Mouse (Mus musculus): ENCODE measurements around the gene Nfia. TPM values are rescaled to one million over a fixed set of nuclear protein-coding genes. Genes with fewer than 3 reads are reported as not detected.

Gene Nfia
- total RNA-seq, 2 experiments from 2014 or later = 109 to 132 TPM

DNA sequence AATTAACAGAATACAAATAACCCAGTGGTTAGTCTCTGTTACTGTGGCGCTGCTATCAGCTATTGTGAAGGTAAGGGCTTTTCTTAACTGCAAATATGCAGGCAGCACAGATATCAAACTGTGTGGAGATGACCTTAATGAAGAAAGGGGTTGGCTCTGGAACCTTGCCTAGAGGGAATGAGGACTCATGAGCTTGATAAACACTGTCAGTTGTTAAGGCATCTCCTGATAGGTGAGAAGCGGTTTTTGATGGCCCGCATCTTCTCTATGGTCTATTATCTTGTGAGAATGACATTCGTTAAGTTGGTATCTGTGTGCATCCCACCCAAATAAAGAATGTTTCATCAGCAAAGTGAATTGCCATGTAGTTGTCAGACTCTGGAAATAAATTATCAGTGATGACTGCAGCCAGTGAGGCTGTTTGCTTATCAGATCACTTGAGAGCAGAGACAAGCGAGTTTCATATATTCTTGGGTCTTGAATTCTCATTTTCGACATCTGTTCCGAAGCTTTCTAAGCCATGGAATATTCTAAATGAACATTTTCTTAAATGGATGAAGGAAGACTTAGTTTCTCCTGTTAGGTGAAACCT, 37.9 kb downstream of the Nfia start:
- DNase-seq (ENCODE audit: low spot score in 2 of 2) = no peak

DNA sequence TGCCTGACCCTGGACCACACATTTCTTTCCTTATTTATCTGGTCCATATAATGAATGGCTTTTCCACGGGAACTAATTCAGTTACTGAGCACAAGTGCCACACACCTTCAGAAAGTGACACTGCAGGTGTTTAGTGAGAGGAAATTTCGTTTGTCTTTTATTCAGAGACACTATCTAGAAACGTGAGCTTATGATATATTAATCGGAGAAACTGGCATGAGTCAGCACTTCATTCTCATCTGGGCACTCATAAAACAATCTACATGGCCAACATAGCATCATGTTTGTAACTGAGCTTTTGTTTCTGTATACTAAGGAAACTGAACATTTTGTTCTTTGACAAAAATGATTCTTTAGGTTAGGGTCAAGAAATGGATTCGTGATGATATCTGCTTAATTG, 40.5 kb downstream of the Nfia start:
- no peak for DNase-seq (ENCODE audit: low spot score in 2 of 2)

DNA sequence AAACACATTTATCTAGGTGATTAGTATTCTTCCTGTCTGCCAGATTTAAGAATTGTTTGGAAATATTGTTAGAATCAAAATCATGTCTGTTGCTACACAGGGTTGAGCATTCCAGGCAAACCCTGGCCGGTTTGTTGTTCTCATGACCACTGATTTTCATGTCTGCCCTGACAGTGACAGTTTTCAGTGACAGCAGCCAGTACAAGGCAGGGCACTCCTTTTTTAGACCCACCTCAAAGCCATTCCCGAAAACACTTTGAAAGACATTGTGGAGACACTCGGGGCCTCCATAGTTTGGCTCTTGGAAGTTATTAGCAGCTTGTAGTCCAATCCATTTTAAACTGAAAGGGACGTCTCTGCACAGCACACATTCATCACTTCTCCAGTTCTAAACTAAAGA, 41.5 kb downstream of the Nfia start:
- DNase-seq (ENCODE audit: low spot score in 2 of 2) = no peak

DNA sequence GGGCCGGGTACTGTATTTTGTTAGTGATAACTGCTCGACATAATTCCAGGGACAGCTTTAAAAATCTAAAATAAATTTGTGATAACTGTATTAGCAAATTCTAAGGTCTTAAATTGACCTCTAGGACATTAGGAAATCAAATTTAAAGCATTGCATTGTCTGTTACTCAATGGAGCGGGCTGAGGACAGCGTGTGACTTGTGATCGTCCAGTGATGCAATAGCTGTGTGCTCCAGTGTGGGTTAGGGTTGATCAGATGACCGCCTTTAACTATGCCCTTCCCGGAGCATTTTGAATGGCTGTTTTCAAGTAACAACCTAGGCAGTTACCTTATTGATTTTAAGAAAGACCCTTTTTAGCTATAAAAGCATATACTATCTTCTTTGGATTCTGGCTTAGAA, 42.0 kb downstream of the Nfia start:
- no peak for DNase-seq (ENCODE audit: low spot score in 2 of 2)

DNA sequence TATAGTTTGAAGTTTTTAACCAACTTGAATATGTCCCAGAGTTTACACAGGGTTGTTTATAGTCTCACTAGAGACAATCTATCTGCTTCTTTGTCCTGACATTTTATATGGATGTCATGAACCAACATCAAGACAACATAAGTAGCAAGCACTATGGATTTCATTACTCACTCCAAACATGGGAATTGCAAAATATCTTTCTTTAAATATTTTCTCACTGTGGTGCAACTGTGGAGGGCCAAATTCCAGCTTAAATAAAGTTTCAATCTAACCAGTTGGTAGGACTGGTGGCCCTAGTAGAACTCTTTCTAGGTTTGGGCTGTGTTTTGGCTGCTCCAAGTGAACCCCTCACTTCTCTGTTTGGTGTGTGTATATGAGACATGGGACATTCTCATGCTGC, 43.5 kb downstream of the Nfia start:
- DNase-seq (ENCODE audit: low spot score in 2 of 2) = no peak

DNA sequence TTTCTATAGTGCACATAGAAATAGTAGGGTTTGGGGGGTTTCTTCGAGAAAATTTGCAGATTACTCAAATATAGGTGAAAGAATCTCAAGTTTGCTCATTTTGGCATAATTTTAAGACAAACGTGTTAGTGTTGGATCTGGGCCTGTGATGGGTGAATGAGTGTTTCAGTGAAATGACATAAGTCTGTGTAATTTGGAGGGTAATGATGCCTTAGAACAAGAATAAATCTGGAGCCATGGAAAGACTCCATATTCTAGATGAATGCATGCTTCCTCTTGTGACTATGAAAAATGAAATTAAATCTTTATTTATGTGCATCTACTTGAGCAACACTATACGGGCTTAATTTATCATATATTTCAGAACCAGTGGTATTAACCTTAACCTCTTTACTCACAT, 44.2 kb downstream of the Nfia start:
- no peak for DNase-seq (ENCODE audit: low spot score in 2 of 2)

DNA sequence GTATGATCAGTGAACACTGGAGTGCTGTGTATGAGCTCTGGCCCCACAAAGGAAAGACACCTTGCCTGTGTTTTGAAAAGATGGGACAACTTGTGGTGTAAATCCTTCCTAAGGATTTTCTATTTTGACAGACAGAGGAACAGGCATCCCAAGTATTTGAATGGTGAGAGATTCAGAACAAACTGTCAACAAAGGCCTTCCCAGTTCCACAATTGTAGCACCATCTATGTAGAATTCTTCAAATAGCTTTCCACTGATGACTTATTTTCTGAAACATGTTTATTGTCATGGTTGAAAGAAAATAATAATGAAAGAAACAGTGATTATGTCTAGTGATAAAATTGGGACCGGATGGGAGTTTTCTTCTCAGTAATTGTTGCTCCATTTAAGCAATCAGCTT, 45.2 kb downstream of the Nfia start:
- DNase-seq (ENCODE audit: low spot score in 2 of 2) = no peak

DNA sequence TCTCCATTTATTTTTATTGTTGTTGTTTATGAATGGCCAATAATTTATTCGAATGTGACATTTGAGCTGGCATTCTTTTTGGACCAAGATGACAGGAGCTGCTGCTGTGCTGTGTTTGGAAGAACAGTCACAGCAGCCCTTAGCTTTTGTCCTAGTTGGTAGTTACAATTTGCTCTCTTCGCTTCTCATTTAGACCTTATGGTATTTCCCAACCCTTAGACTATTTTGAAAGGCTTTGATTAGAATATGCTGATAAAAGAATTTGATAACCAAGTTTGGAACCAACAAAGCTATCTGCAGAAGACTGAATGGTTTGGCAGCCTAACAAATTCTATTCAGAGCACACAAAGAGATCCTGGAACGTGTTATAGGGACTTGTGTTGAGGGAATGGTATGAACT, 46.0 kb downstream of the Nfia start:
- DNase-seq (ENCODE audit: low spot score in 2 of 2) = no peak

DNA sequence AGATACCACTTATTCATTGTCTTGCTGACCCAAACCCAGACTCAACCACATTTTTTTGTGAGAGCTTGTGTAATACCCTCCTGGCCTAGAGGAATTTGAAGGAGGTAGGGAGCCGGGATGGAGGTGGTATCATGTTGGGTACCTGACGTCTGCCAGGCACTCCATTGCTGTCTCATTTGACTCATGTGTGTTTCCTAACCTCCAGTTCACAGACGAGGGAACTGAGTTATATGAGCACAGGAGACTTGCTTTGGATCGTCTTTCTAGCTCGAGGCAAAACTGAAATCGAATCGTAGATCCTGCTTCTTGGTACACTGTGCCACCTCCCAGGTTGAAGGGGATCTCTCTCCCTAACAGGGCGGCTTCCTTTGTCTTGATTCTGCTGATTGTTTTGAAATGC, 46.6 kb downstream of the Nfia start:
- DNase-seq (ENCODE audit: low spot score in 2 of 2) = no peak

DNA sequence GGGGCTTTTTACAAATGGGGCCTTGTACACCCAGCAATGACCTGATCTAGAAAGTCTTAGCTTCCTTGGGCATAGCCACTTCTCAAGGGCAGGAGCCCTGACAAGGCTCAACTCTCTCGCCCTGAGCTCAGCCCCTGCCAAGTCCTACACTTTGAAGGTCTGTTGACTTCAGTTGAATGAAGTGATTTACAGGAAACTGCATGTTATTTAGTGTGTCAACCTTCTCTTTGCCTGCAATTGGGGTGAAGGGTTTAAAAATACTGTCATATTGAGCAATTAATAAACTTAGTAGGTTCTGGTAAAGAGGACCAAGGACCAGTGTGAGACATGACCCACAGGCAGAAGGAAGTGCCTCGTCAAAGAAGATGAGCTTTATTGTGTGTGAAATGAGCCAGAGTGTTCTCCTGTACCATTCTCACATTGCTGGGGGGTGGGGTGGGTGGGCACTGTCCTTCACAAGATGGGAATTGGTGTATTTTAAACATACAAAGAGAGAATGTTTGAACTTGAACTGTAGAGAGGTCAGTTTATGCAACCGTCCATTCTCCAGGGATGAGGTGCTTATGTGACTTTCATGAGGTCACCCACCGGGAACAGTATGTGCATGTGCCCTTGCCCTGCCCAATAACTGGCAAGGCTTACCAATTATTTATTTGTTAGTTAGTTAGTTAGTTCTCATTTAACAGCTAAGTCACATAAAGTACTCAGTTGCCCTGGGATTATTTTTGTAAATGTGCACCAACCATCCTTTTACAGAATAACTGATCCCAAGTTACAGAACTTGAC, 48.1 kb downstream of the Nfia start:
- no peak for DNase-seq (ENCODE audit: low spot score in 2 of 2)

DNA sequence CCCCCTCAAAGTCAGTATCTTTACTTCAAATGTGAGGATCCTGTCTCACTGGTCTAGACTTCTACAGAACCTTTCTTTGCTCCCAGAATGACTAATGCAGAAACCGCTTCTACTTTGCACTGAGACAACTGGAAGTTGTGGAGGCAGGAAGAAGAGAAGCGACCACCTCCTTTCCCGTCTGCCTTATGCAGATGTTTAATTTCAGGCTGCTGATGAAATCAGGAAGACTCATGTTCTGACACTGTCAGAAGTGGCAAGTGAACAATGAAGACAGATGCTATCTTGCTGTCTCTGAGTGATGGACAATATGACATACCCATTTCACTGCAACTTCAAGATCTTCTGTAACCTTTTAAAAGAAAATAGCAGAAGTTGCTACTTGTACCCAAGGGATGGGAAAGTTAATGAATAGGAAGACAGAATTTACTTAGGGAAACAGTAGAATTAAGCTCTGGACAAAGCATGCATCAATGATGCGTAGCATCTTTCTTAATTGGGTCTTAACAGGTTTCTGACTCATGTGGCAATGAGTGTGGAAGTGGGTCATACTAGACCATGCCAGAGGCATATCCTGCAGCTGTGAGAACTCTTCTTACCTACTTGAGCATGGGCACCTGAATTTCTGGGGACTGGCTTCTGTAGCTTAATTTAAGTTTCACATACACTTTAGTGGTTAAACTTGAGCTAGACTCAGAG, 49.2 kb downstream of the Nfia start:
- DNase-seq (ENCODE audit: low spot score in 2 of 2) = no peak

DNA sequence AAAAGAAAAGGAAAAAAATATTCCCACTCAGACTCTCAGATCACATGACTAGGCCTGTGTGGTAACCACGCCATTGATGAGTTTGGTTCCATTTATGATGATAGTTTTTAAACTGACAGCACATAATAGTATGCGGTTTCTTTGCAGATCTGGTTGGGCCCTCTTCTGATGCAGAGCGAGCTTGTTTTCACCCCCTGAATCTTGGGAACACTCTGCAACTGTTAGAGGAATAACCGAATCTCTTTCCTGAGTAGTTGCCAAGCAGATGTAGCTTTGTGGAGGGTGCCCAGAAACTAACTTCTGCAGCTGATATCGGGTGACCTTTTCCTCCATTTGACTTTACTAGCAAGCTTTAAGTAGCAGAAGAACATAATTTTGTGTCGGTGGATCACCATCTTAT, 51.0 kb downstream of the Nfia start:
- no peak for DNase-seq (ENCODE audit: low spot score in 2 of 2)

DNA sequence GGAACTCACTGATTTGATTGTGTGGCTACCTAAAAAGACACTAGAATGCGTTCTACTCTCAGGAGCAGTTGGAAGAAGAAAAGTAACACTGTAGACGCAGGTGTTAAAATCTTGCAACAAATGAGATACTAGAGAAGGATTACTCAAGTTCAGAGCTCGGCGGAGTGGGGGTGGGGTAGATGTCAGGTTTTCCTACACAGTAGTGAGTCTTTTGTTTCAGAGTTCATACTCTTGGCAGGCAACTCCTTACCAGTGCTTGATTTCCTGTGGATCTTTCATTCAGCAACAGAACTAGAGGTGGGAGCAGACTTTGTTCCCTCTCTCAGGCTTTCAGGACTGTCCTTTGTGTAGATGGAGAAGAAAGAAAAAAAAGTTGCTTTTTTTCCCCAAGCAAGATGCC, 51.9 kb downstream of the Nfia start:
- no peak for DNase-seq (ENCODE audit: low spot score in 2 of 2)

DNA sequence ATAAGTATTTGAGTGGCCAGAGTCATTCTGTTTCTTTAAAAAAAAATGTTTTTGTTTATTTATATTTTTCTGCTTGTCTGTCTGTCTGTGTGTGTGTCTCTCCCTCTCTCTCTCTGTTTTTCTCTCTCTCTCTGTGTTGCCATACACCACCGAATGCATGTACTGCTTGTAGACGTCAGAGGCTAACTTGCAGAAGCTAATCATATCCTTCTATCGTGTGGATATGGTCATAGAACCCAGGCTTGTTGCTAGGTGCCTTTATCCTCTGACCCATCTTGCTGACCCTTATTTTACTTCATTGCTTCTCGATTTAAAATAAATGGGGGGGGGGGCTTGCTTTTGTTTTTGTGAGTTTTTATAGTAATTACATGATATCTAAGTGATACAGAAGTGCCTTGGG, 52.9 kb downstream of the Nfia start:
- no peak for DNase-seq (ENCODE audit: low spot score in 2 of 2)

DNA sequence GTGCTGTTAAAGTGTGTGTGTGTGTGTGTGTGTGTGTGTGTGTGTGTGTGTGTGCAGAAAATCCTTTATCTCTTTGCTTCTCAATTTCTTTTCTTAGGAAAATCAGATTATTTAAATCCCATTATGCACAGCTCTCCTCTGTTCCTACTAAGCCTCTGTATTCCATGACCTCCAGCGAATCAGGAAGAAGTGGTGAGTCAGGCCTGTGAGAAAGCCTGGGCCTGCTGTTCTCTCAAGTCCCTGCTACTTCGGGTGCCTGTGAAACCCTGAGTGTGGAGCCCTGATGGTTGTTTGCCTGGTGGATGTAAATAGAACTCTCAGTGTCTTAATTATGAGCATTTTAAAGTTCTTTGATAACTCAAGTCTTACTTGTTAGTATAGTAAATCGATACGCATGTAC, 53.3 kb downstream of the Nfia start:
- DNase-seq (ENCODE audit: low spot score in 2 of 2) = no peak

DNA sequence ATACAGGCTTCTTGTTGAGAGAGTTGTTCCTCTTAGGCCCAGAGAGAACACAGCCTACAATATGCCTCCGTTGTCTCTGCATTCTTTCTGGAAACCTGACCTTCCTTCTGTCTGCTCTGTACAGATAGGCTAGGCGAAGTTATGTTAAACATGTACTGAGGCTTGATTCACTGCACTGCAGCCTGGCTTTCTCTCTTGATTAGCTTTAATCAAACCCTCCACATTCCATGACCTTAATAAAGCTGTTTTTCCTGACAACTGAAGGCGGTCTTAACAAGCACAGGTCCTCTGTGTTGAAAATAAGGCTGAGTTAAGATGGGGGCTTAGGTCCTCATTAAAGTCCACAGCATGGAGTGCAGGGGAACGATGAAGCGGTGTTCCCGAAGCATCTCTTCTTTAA, 54.6 kb downstream of the Nfia start:
- no peak for DNase-seq (ENCODE audit: low spot score in 2 of 2)

DNA sequence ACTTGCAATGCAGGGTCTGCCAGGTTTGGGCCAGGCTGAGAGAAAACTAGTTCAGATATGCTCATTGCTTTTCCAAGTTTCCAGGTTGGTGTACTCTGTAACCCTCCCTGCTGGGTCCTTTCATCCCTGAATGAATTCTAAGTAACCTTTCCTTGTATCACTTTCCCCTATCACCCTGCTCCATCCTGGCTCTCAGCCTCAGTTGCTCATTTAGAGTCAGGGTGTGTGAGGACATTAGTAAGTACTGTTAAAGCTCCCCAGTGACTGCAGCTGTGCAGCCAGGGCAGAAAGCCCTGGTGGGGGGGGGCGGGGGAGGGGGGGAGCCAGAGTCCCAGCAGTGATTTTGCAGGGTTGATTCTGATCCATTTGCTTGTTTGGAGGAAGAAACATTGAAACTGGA, 56.0 kb downstream of the Nfia start:
- no peak for DNase-seq (ENCODE audit: low spot score in 2 of 2)

DNA sequence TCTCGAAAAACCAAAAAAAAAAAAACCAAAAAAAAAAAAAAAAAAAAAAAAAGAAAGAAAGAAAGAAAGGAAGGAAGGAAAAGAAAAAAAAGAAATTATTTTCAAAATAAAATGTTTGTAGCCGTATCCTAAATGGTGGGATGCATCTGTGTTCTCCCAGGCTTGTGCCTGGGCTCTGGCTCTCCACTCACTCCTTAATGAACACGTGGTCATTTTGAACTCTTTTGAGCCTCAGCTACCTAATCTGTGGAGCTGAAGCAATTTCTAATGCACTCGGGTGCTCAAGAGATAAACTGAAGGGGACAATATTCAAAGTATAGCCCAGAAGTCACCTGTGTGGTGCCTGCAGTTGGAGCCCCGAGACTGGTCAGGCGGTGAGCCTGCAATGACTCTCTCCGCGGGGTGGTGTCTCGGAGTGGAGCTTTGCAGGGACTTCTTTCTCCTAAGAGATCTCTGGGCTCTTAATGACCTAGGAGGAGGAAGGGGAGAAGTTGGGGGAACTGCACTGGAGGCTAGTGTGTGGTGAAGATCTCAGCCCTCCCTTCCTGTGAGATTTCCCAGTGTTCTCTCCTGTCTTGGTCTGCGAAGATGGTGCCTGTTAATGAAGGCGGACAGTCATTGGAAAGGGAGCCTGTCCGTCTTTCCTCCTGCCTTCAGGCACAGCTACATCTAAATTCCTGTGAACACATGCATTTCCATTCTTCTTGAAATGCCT, 57.0 kb downstream of the Nfia start:
- DNase-seq (ENCODE audit: low spot score in 2 of 2) = no peak

DNA sequence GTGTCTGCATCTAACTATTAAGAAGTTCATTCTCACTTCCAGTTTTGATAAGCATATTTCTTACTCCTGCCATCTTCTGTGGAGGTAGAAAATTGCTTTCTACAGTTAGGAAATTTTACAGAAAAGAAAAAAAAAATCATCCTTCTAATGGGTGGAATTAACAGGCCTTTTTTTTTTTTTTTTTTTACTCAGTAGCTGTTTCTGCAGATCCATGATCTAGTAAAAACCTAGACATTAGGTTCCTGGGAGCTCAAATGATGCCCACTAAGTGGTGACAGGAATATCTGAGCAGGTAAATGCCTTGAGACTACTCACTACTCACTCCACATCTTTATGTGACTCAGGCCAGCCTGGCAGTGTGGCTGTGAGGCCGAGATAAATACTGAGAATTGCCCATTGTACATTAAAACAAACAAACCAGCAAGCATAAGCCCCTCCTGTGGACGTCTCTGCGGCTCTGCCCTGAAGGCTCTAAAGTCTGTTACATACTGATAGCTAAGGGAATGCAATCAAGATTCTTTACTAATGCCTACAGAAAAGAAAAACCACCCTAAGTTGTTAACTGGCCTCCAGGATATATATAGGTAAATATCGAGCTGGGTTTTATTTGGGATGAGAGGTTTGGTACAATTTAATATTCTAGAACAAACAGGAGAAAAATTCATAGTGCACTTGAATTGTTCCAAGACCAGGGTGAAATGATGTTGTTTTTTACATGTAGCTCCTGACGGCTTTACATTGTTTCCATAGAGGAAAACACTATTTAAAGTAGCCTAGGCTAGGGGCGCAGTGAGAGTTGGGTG, 57.7 kb downstream of the Nfia start:
- DNase-seq (ENCODE audit: low spot score in 2 of 2) = no peak

DNA sequence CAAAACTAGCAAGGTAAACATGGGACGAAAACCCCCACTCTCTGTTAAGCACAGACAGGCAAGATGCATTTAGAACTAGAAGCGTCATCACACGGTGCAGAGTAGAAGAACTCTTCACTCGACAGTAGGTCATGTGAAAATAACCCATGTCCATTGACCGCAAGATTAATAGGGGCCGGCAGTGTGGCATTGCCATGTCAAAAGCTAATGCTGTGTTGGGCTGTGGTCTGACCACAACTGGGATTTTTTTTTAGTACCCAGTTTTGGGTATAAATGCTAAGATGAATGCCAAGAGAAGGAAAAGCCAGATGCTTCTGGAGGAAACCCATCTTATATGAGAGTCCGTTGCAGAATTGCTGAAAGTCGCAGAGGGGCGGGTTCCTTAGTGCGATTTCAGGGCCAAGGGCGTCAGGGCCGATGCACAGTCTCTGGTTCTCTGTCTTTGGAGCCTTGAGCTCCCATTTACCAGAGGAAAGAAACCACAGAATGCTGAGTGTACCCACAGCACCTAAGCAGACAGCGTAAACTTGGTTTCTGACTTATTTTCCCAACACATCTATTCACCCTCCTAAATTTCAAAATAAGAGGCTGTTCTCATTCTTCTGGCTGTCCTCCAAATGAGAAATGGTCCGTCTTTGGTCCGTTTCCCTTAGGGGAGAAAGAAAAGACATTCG, 58.5 kb downstream of the Nfia start:
- no peak for DNase-seq (ENCODE audit: low spot score in 2 of 2)
